Mouse (Mus musculus) thymus, adult 2 months (tissue): ENCODE measurements around the gene Pcp2. TPM values are rescaled to one million over a fixed set of nuclear protein-coding genes. Genes with fewer than 3 reads are reported as not detected.

ENCODE experiments used
- DNase-seq: peaks from one replicate; pipeline ENCODE4 v3.0.0; 2021
- H3K27ac ChIP-seq: fragments of 200-500 bp; 2 replicates; pipeline ENCODE4 v1.5.1; 2012; ENCODE audit warnings: low read length, control low read depth; ENCODE audit not compliant: control insufficient read depth, insufficient read depth
- H3K27me3 ChIP-seq: fragments of 200-500 bp; 2 replicates; pipeline ENCODE4 v1.6.1; 2012; ENCODE audit warnings: mild to moderate bottlenecking, low read length, moderate library complexity, mixed read lengths; ENCODE audit not compliant: control insufficient read depth, insufficient read depth
- H3K36me3 ChIP-seq: fragments of 200-500 bp; 2 replicates; pipeline ENCODE4 v1.6.1; 2012; ENCODE audit warnings: mild to moderate bottlenecking, low read length, moderate library complexity; ENCODE audit not compliant: control insufficient read depth, insufficient read depth
- H3K4me1 ChIP-seq: fragments of 200-500 bp; replicated peaks from 2 replicates; pipeline ENCODE4 v1.6.1; 2012; ENCODE audit warnings: low read length; ENCODE audit not compliant: control insufficient read depth, insufficient read depth
- H3K4me3 ChIP-seq: fragments of 200-500 bp; 2 replicates; pipeline ENCODE4 v1.5.1; 2012; ENCODE audit warnings: mild to moderate bottlenecking, low read length, control low read depth, moderate library complexity; ENCODE audit not compliant: control insufficient read depth, insufficient read depth
- CTCF ChIP-seq: fragments of 200-500 bp; IDR thresholded peaks from 2 replicates; pipeline ENCODE4 v1.5.1; 2012; ENCODE audit warnings: mild to moderate bottlenecking, control low read depth, low read length, moderate library complexity, borderline replicate concordance; ENCODE audit not compliant: control insufficient read depth, poor library complexity, insufficient read depth; ENCODE audit errors: extremely low read depth
- POLR2A ChIP-seq: fragments of 200-500 bp; IDR thresholded peaks from 2 replicates; pipeline ENCODE4 v1.6.1; 2012; ENCODE audit warnings: mild to moderate bottlenecking, low read length, control low read depth, moderate library complexity; ENCODE audit not compliant: control insufficient read depth, poor library complexity, insufficient read depth; ENCODE audit errors: extremely low read depth
- WGBS: fragments of 180-500 bp; shearing (Covaris S2); methylation state at CpG from one replicate; pipeline ENCODE4 v1.1.7; 2018; 5-methylcytosine and 5-hydroxymethylcytosine counted together
- polyA plus RNA-seq: library from polyadenylated mRNA; depleted of rRNA; stranded (reverse); fragments of >200 nt; gene quantifications from 2 replicates; pipeline ENCODE4 v1.2.3, GENCODE M21; 2012

The Pcp2 gene
- polyA plus RNA-seq, 1 experiment, result 0.84 TPM

DNA sequence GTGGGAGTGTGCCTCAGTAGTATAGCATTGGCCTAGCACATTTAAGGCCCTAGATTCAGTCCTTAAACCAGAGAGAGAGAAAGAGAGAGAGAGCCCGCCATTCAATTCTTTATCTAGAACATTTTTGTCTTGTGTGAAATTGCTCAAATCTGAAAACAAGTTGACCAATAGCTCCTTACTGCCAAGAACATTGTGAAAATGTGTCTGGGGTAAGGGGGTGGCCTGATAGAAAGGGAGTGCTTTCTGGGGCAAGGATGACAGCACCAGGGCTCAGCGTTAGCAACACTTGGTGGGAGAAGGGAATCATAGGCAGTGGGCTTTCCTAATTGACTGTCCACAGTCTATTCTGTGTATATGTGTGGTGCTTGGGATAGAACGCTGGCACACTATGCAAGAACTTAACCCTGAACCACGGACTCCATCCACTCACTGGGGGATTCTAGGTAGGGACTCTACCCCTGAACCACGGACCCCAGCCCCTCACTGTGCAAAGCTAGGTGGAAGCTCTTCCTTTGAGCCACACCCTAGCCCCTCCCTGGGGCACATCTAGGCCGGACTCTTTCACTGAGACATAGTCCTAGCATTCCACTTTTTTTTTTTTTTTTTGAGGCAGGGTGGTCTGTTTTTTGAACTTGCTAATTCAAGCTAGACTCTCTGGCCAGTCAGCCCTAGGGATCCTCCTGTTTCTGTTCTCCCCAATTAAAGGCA, 21.6 kb upstream of the Pcp2 start:
- H3K36me3 ChIP-seq, result no peaks in the 10 kb centered on the region
- DNase-seq, result no peak
- no peak overlapping the region for H3K4me3 ChIP-seq
- no peaks in the 10 kb centered on the region for H3K27me3 ChIP-seq
- no peak overlapping the region for H3K27ac ChIP-seq
- WGBS, result 95% methylated on average over 6 of the region's 6 CpGs
- no peak for TF ChIP-seq POLR2A
- TF ChIP-seq CTCF, result no peak
- H3K4me1 ChIP-seq, result no peaks in the 10 kb centered on the region

DNA sequence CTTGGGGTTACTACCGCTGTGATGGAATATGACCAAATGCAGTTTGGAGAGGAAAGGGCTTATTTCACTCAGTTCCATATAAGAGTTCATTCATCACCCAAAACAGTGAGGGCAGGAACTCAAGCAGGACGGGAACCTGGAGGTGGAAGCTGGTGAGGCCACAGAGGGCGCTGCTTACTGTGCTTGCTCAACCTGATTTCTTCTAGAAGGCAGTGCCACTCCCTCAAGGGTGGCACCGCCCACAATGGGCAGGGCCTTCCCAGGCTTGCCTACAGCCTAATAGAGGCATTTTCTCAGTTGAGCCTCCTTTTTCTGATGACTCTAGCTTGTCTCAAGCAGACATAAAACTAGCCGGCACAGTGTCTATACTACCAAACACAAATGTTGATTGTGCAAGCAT, 20.5 kb upstream of the Pcp2 start:
- 28% methylated on average over 5 of the region's 5 CpGs for WGBS
- Histone ChIP-seq H3K27ac (no peak overlapping the region), H3K27me3 (no peaks in the 10 kb centered on the region), H3K4me3 (no peak overlapping the region), H3K4me1 (no peaks in the 10 kb centered on the region), H3K36me3 (peaks cover 6% of the 10 kb centered on the region; the same call in 1 of the 2 replicates)
- no peak for TF ChIP-seq POLR2A
- TF ChIP-seq CTCF, result no peak
- peak; percentile 40 for DNase-seq

- Histone ChIP-seq H3K4me1 (peaks cover 13% of the 10 kb centered on the region), H3K27ac (no peak overlapping the region), H3K27me3 (no peaks in the 10 kb centered on the region), H3K4me3 (peak overlapping the region; percentile 85), H3K36me3 (peaks cover 9% of the 10 kb centered on the region)
- no peak for TF ChIP-seq POLR2A
- DNase-seq, result peak; percentile 22
- 3% methylated on average over 8 of the region's 8 CpGs for WGBS
Measured at GRCm38 (mm10) chr8:3631478-3631875, 6.1 kb upstream of the Pcp2 start.

DNA sequence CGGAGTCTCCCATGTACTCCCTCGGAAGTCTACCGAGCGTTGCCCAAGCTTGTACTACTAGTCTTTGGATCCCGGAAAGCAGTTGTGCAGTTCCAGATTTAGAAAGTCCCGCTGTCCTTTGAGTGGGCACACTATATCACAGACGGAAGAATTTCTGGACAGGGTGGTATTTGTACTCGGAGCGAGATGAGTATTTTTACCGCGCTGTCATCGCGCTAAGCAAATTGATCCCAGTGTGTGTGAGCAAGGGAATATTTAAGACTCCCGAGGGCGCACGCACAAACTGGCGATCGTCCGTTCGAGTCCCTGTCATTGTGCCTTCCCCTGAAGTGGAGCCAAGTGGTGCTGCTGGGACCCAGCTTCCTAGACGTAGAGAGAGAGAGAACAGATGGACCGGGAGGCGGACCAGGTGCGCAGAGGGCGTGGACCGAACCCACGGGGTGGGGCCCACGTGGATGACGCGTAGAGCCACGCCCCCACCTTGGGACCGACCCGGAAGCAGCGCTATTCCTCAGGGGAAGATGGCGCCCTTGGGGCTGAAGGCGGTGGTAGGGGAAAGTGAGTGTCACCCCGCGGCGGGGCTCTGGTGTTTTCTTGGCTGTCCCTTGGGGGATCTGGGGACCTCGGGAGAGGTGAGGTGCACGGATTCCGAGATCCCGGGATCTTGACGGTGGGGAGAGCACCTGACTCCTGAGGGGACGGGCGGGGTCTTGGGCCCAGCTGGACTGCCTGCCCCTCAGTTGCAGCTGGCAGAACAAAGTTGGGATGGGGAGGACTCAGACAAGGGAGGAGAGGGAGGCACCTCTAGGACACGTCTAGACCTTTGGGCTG, 5.5 kb upstream of the Pcp2 start, which contains the start of gene Stxbp2:
Gene Stxbp2, plus strand, starts transcription at position 309 of the 831 bp plus-strand sequence.
- WGBS, result 3% methylated on average over 47 of the region's 47 CpGs
- Histone ChIP-seq H3K36me3 (peaks cover 3% of the 10 kb centered on the region), H3K4me3 (peak within 1 kb of the TSS; percentile 85), H3K27me3 (no peaks in the 10 kb centered on the region), H3K27ac (no peak within 1 kb of the TSS), H3K4me1 (peaks cover 13% of the 10 kb centered on the region)
- no peak for TF ChIP-seq CTCF
- TF ChIP-seq POLR2A, result peak; percentile 68; the same call in 1 of the 2 replicates
- peak; percentile 87 for DNase-seq

DNA sequence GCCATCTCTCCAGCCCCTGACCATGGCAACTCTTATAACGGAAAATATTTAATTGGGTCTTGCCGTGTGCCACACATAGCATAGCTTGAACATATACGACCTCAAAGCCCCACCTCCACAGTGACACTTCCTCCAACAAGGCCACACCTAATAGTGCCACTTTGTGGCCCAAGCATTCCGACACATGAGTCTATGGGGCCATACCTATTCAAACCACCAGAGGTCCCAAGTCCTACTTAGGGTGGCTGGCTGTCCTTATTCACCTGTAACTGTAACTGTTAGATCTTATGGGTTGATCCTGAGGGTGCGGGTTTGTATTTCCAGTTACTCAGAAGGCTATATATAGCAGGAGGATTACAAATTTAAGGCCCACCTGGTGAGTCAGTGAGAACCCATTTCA, 2.7 kb upstream of the Pcp2 start:
- no peaks in the 10 kb centered on the region for H3K27me3 ChIP-seq
- 73% methylated on average over 5 of the region's 5 CpGs for WGBS
- TF ChIP-seq POLR2A, result no peak
- no peak for TF ChIP-seq CTCF
- H3K4me3 ChIP-seq, result no peak overlapping the region
- H3K4me1 ChIP-seq, result peaks cover 13% of the 10 kb centered on the region
- DNase-seq, result peak; percentile 35
- H3K27ac ChIP-seq, result no peak overlapping the region
- no peaks in the 10 kb centered on the region for H3K36me3 ChIP-seq

DNA sequence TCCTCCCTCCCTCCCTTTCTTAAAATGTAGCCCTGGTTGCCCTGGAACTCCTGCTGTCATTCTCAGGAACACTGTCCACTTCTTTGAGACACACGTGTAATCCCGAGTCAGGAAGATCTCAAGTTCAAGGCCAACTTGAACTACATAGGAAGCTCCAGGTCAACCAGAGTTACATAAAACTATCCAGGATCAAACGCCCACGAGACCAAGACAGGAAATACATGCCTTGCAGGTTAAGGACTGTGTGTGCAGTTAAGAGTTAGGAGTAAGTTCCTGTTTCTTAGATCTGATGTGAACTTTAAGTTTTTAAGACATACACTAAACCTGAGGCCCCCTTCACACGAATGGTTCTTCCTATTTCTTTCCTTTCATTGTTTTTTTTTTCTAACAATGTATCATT, 1.6 kb upstream of the Pcp2 start:
- H3K27ac ChIP-seq, result no peak overlapping the region
- H3K4me3 ChIP-seq, result no peak overlapping the region
- H3K27me3 ChIP-seq, result no peaks in the 10 kb centered on the region
- no peaks in the 10 kb centered on the region for H3K36me3 ChIP-seq
- DNase-seq, result no peak
- H3K4me1 ChIP-seq, result peaks cover 16% of the 10 kb centered on the region
- TF ChIP-seq POLR2A (no peak), CTCF (no peak)
- WGBS, result 4% methylated on average over 5 of the region's 5 CpGs
